Mouse (Mus musculus) stomach, postnatal 0 days (tissue): Measurements from ENCODE around the gene Asphd2. TPM values are rescaled to one million over a fixed set of nuclear protein-coding genes. Genes with fewer than 3 reads are reported as not detected.

Experiments used
- ATAC-seq: fragments of 200-750 bp; cut with Nextera tagmentation; 2 replicates; pipeline ENCODE4 v1.8.0; 2017; ENCODE audit not compliant: low FRiP score, low TSS enrichment
- DNase-seq: peaks from one replicate; pipeline ENCODE4 v3.0.0-alpha.2; 2016; ENCODE audit warnings: low spot score
- H3K27ac ChIP-seq: fragments of 300-500 bp; sonication (generic); replicated peaks from 2 replicates; pipeline ENCODE4 v1.5.1; 2014; ENCODE audit warnings: mild to moderate bottlenecking, control low read depth
- H3K27me3 ChIP-seq: fragments of 300-500 bp; sonication (generic); 2 replicates; pipeline ENCODE4 v1.6.1; 2014; ENCODE audit warnings: low read length; ENCODE audit not compliant: control insufficient read depth, insufficient read depth
- H3K36me3 ChIP-seq: fragments of 300-500 bp; sonication (generic); 2 replicates; pipeline ENCODE4 v1.6.1; 2014; ENCODE audit warnings: low read length, mixed read lengths; ENCODE audit not compliant: control insufficient read depth, insufficient read depth
- H3K4me1 ChIP-seq: fragments of 300-500 bp; sonication (generic); replicated peaks from 2 replicates; pipeline ENCODE4 v1.6.1; 2014; ENCODE audit warnings: antibody characterized with exemption; ENCODE audit not compliant: control insufficient read depth, insufficient read depth
- H3K4me2 ChIP-seq: fragments of 300-500 bp; sonication (generic); replicated peaks from 2 replicates; pipeline ENCODE4 v1.6.1; 2014; ENCODE audit warnings: low read depth, mild to moderate bottlenecking, control low read depth, moderate library complexity
- H3K4me3 ChIP-seq: fragments of 300-500 bp; sonication (generic); 2 replicates; pipeline ENCODE4 v1.5.1; 2014; ENCODE audit warnings: low read depth, low read length, control low read depth
- H3K9ac ChIP-seq: fragments of 300-500 bp; sonication (generic); 2 replicates; pipeline ENCODE4 v1.6.1; 2014; ENCODE audit warnings: mild to moderate bottlenecking, low read length, control low read depth, mixed read lengths
- H3K9me3 ChIP-seq: fragments of 300-500 bp; sonication (generic); 2 replicates; pipeline ENCODE4 v1.6.1; 2016; ENCODE audit warnings: low read length; ENCODE audit not compliant: control insufficient read depth
- CTCF ChIP-seq: IDR thresholded peaks from 2 replicates; pipeline ENCODE4 v1.5.1; 2016; ENCODE audit warnings: antibody characterized with exemption, low read depth, mild to moderate bottlenecking, moderate library complexity
- EP300 ChIP-seq: optimal IDR thresholded peaks from 2 replicates; pipeline ENCODE3; 2016; ENCODE audit warnings: antibody characterized with exemption
- WGBS: fragments of 180-500 bp; shearing (Covaris S2); extraction: QIAGEN DNeasy Blood & Tissue Kit; methylation state at CpG from one replicate; pipeline ENCODE4 v1.1.7; 2014; 5-methylcytosine and 5-hydroxymethylcytosine counted together
- polyA plus RNA-seq: library from polyadenylated mRNA; unstranded; fragments of >200 nt; fragmentation: Nextera tagmentation; extraction: Ambion mirVana; gene quantifications from 2 replicates; pipeline ENCODE4 v1.2.1, GENCODE M21; 2015

Asphd2 gene
- polyA plus RNA-seq, 1 experiment from 2014 or later = 4.4 TPM

DNA sequence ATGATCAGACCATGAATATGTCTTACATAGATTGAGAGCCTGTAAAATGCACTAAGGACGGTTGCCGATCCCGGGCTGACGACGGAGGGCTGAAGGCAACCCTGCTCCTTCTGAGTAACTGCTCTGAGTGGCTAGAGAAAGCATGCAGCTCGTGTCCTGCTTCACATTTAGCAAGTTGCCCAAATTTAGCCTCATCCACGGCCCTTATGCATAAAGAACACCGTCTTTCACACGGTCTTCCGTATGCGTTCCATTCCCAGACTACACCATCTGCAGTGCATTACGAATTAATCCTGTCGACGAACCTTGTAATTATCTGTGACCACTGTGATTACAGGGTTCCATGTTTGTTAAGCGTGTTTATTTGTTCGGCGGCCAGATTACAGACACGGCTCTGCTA lies 1.4 kb upstream of the Asphd2 start:
- 76% methylated on average over 18 of the region's 18 CpGs for WGBS

DNA sequence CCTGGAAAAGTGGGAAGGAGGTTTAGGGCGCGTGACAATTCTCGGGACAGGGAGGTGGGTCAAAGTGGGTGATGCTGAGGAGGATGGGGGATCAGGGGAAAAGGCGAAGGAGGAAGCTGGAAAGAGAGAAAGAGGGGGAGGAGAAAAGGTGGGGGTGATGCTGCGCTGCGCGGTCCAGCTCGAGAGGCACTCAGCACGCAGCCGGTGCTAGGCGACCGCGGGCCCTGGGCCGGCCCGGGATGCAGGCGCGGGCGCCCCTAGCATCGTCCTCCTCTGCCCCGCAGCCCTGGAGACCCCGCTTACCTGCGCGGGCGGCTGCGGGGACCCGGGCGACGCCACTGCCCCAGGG lies 277 bp downstream of the Asphd2 start:
- Histone ChIP-seq H3K4me1 (no peaks in the 10 kb centered on the region), H3K27ac (no peak overlapping the region), H3K36me3 (no peaks in the 10 kb centered on the region), H3K4me3 (peak overlapping the region; percentile 49), H3K9ac (peak overlapping the region; percentile 56), H3K9me3 (no peaks in the 10 kb centered on the region), H3K27me3 (0 out of 2 replicates have a peak, but pooled peaks cover 2% of the 10 kb centered on the region), H3K4me2 (peak overlapping the region; percentile 64)
- no peak for TF ChIP-seq EP300
- no peak for TF ChIP-seq CTCF
- ATAC-seq (peak; percentile 53), DNase-seq (no peak)
- 0% methylated on average over 6 of the region's 28 CpGs for WGBS

More for the DNA sequence above, 1.4 kb upstream of the Asphd2 start:
- H3K27me3 ChIP-seq = 0 out of 2 replicates have a peak, but pooled peaks cover 2% of the 10 kb centered on the region
- DNase-seq (no peak), ATAC-seq (no peak)
- no peak overlapping the region for H3K4me3 ChIP-seq
- H3K9me3 ChIP-seq = no peaks in the 10 kb centered on the region
- H3K4me1 ChIP-seq = no peaks in the 10 kb centered on the region
- no peak overlapping the region for H3K4me2 ChIP-seq
- H3K9ac ChIP-seq = no peak overlapping the region
- no peak overlapping the region for H3K27ac ChIP-seq
- no peaks in the 10 kb centered on the region for H3K36me3 ChIP-seq
- TF ChIP-seq CTCF (no peak), EP300 (no peak)

DNA sequence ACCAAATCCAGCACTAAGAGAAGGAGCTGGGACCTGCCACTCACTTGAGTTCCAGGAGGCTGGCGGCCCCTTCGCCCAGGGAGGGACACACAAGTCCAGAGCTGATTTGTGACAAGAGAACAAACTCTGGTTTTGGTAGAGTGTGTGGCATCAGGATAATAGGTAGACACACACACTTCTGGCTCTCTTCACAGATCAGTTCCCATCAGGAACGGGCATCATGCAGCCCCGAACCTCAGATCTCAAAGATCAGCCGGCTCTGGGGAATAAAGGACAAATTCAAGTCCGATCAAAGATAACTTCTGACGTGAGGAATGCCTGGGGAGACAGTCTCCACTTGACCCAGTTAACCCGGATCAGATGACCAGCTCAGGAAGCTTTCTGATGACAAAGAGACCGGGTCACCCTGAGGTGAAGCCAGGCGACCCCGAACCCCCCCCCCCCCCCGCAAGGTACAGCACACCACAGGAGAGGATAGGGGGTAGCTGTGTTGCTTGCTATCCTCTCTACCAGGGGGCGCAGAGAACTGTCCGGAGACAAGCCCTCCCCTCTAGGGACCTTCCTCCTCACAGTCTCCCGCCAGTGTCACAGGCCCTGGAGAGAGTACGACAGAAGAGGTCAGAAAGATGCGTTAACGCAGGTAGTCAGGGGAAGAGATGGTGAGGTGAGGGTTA lies 788 bp downstream of the Asphd2 start:
- Histone ChIP-seq H3K4me1 (no peaks in the 10 kb centered on the region), H3K4me3 (peak overlapping the region; percentile 49), H3K36me3 (no peaks in the 10 kb centered on the region), H3K27ac (no peak overlapping the region), H3K9ac (no peak overlapping the region), H3K27me3 (0 out of 2 replicates have a peak, but pooled peaks cover 2% of the 10 kb centered on the region), H3K4me2 (peak overlapping the region; percentile 64), H3K9me3 (no peaks in the 10 kb centered on the region)
- DNase-seq = no peak
- 13% methylated on average over 17 of the region's 18 CpGs for WGBS
- ATAC-seq = no peak; the same call in 1 of the 2 replicates
- TF ChIP-seq CTCF = no peak

DNA sequence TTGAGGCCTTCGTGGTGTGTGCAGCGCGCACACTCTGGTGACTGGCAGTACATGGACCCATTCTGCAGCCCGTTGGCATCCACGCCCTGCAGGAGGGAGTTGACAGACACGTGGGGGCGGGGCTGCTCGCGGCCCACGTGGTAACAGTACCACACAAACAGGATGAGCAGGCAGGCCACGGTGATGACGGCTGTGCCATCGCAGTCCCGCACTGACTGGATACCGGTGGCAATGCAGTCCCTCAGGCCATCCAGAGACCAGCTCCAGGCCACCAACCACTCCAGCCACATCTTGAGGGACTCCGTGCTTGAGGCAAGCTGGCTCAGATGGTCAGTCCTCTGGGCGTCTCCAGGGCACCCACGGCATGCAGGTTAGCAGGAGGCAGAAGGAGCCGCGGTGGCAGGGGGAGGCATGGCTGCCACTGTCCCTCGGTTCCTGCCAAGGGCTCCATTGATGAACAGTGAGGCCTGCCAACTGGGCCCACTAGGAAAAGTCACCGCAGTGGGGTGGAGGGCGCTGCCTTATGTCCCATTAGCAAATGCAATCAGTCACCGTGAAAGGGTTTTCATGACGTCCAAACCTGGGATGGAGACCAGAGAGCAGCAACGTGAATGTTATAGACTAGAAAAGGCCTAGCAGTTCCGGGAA lies 2.9 kb downstream of the Asphd2 start:
- Histone ChIP-seq H3K4me2 (no peak overlapping the region), H3K4me1 (no peaks in the 10 kb centered on the region), H3K9me3 (no peaks in the 10 kb centered on the region), H3K27ac (no peak overlapping the region), H3K4me3 (no peak overlapping the region), H3K36me3 (no peaks in the 10 kb centered on the region), H3K9ac (no peak overlapping the region), H3K27me3 (0 out of 2 replicates have a peak, but pooled peaks cover 2% of the 10 kb centered on the region)
- ATAC-seq = no peak
- no peak for DNase-seq
- WGBS = 62% methylated on average over 27 of the region's 27 CpGs
- TF ChIP-seq EP300 (no peak), CTCF (no peak)

DNA sequence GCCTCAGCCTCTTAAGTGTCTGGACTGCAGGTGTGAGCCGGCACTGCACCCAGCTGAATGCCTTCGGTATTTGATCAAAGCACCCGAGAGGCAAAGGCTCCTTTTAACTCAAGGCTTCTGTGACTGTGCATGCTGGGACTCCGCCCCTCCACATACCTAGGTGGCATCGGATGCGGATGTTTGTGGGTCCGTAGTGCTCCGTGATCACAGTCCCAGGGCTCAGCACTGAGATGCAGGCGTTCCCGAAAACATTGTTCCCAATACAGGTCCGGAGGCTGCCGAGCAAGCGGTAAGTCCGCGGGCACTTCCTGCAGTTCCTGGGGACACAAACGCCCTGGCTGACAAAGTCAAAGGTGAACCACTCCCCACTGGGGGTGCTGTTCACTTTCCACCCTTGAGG lies 3.7 kb downstream of the Asphd2 start:
- no peak overlapping the region for H3K4me3 ChIP-seq
- 0 out of 2 replicates have a peak, but pooled peaks cover 2% of the 10 kb centered on the region for H3K27me3 ChIP-seq
- H3K36me3 ChIP-seq = no peaks in the 10 kb centered on the region
- ATAC-seq (no peak), DNase-seq (no peak)
- H3K4me1 ChIP-seq = no peaks in the 10 kb centered on the region
- 49% methylated on average over 16 of the region's 16 CpGs for WGBS
- no peak overlapping the region for H3K4me2 ChIP-seq
- no peaks in the 10 kb centered on the region for H3K9me3 ChIP-seq
- no peak overlapping the region for H3K27ac ChIP-seq
- no peak overlapping the region for H3K9ac ChIP-seq
- TF ChIP-seq CTCF (no peak), EP300 (no peak)

DNA sequence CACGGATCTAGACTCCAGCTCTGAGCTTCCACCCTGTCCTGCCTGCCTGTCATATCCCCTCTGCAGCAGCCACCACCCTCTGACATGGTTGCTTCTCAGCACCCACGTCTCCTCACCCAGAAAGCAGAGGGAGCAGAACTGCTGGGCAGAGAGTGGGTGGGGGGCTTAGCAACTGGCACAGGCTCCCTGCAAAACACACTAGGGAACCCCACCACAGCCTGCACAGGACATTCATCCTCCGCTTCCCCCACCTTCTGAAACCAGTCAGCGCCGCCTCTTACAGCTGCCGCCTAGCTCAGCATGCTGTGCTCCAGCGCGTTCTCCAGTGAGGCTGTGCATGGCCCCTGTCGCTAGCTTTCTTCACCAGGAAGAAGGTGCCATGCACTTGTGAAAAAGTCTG lies 5.3 kb downstream of the Asphd2 start:
- Histone ChIP-seq H3K27ac (no peak overlapping the region), H3K9me3 (no peaks in the 10 kb centered on the region), H3K4me3 (no peak overlapping the region), H3K4me2 (no peak overlapping the region), H3K9ac (no peak overlapping the region), H3K27me3 (0 out of 2 replicates have a peak, but pooled peaks cover 2% of the 10 kb centered on the region), H3K36me3 (no peaks in the 10 kb centered on the region), H3K4me1 (no peaks in the 10 kb centered on the region)
- WGBS = 77% methylated on average over 9 of the region's 9 CpGs
- DNase-seq = no peak
- no peak for ATAC-seq
- no peak for TF ChIP-seq CTCF
- no peak for TF ChIP-seq EP300
